Mouse (Mus musculus): ENCODE results near the gene Tbccd1. TPM values are rescaled to one million over a fixed set of nuclear protein-coding genes. Genes with fewer than 3 reads are reported as not detected.

Gene Tbccd1
- not detected in 2 replicates for polyA plus RNA-seq (2012; ENCODE audit: insufficient read depth, insufficient read length, low replicate concordance, missing spikeins)

GRCm38 (mm10) chr16:22857431-22858113 lies at the start of gene Tbccd1, which contains the start of gene Dnajb11:
Gene Tbccd1, minus strand, starts transcription at chr16:22857669.
Gene Dnajb11, plus strand, starts transcription at chr16:22857845.
- WGBS: under 1% methylated on average over 62 of the region's 62 CpGs
- Histone ChIP-seq H3K27ac (ENCODE audit: insufficient read depth, low read depth, low read length) (0 out of 2 replicates have a peak within 1 kb of the TSS, but pooled peaks have one; percentile 13), H3K4me1 (ENCODE audit: control insufficient read depth, insufficient read depth, low read length) (peaks cover 4% of the 10 kb centered on the region; the same call in 1 of the 2 replicates), H3K4me3 (ENCODE audit: insufficient read depth, low read depth, low read length) (peak within 1 kb of the TSS; percentile 89)
- TF ChIP-seq POLR2A (IDR thresholded peaks at IDR 0.05; ENCODE audit: insufficient read depth, low read depth, low read length) (peak; percentile 53; the same call in 1 of the 2 replicates), CTCF (IDR thresholded peaks at IDR 0.05; ENCODE audit: insufficient read depth, low read depth, low read length) (no peak)

- 93% methylated on average over 3 of the region's 3 CpGs for WGBS
- no peak overlapping the region for H3K4me3 ChIP-seq (ENCODE audit: insufficient read depth, low read depth, low read length)
- no peak overlapping the region for H3K27ac ChIP-seq (ENCODE audit: insufficient read depth, low read depth, low read length)
- TF ChIP-seq CTCF (IDR thresholded peaks at IDR 0.05; ENCODE audit: insufficient read depth, low read depth, low read length) (no peak), POLR2A (IDR thresholded peaks at IDR 0.05; ENCODE audit: insufficient read depth, low read depth, low read length) (no peak)
- H3K4me1 ChIP-seq (ENCODE audit: control insufficient read depth, insufficient read depth, low read length): no peaks in the 10 kb centered on the region
These were observed 43.9 kb upstream of the Tbccd1 start for GRCm38 (mm10) chr16:22901326-22901725.

GRCm38 (mm10) chr16:22899866-22900570 lies 42.5 kb upstream of the Tbccd1 start:
- Histone ChIP-seq H3K4me1 (ENCODE audit: control insufficient read depth, insufficient read depth, low read length) (no peaks in the 10 kb centered on the region), H3K27ac (ENCODE audit: insufficient read depth, low read depth, low read length) (no peak overlapping the region), H3K4me3 (ENCODE audit: insufficient read depth, low read depth, low read length) (no peak overlapping the region)
- 84% methylated on average over 10 of the region's 10 CpGs for WGBS
- TF ChIP-seq CTCF (IDR thresholded peaks at IDR 0.05; ENCODE audit: insufficient read depth, low read depth, low read length) (no peak), POLR2A (IDR thresholded peaks at IDR 0.05; ENCODE audit: insufficient read depth, low read depth, low read length) (no peak)

GRCm38 (mm10) chr16:22899346-22899745 lies 41.9 kb upstream of the Tbccd1 start:
- TF ChIP-seq POLR2A (IDR thresholded peaks at IDR 0.05; ENCODE audit: insufficient read depth, low read depth, low read length) (no peak), CTCF (IDR thresholded peaks at IDR 0.05; ENCODE audit: insufficient read depth, low read depth, low read length) (no peak)
- Histone ChIP-seq H3K4me3 (ENCODE audit: insufficient read depth, low read depth, low read length) (no peak overlapping the region), H3K4me1 (ENCODE audit: control insufficient read depth, insufficient read depth, low read length) (no peaks in the 10 kb centered on the region), H3K27ac (ENCODE audit: insufficient read depth, low read depth, low read length) (no peak overlapping the region)
- 38% methylated on average over 5 of the region's 5 CpGs for WGBS

- 74% methylated on average over 2 of the region's 2 CpGs for WGBS
- no peak for TF ChIP-seq POLR2A (IDR thresholded peaks at IDR 0.05; ENCODE audit: insufficient read depth, low read depth, low read length)
- TF ChIP-seq CTCF (IDR thresholded peaks at IDR 0.05; ENCODE audit: insufficient read depth, low read depth, low read length): no peak
- no peaks in the 10 kb centered on the region for H3K4me1 ChIP-seq (ENCODE audit: control insufficient read depth, insufficient read depth, low read length)
- H3K4me3 ChIP-seq (ENCODE audit: insufficient read depth, low read depth, low read length): no peak overlapping the region
- no peak overlapping the region for H3K27ac ChIP-seq (ENCODE audit: insufficient read depth, low read depth, low read length)
These were observed 39.1 kb upstream of the Tbccd1 start for GRCm38 (mm10) chr16:22896618-22897017.

GRCm38 (mm10) chr16:22894095-22894494 lies 36.6 kb upstream of the Tbccd1 start:
- TF ChIP-seq POLR2A (IDR thresholded peaks at IDR 0.05; ENCODE audit: insufficient read depth, low read depth, low read length): no peak
- TF ChIP-seq CTCF (IDR thresholded peaks at IDR 0.05; ENCODE audit: insufficient read depth, low read depth, low read length): no peak
- no peak overlapping the region for H3K27ac ChIP-seq (ENCODE audit: insufficient read depth, low read depth, low read length)
- WGBS: 66% methylated on average over 8 of the region's 8 CpGs
- no peaks in the 10 kb centered on the region for H3K4me1 ChIP-seq (ENCODE audit: control insufficient read depth, insufficient read depth, low read length)
- H3K4me3 ChIP-seq (ENCODE audit: insufficient read depth, low read depth, low read length): no peak overlapping the region

GRCm38 (mm10) chr16:22891733-22892154 lies 34.3 kb upstream of the Tbccd1 start:
- TF ChIP-seq CTCF (IDR thresholded peaks at IDR 0.05; ENCODE audit: insufficient read depth, low read depth, low read length): no peak
- no peak for TF ChIP-seq POLR2A (IDR thresholded peaks at IDR 0.05; ENCODE audit: insufficient read depth, low read depth, low read length)
- WGBS: 89% methylated on average over 8 of the region's 8 CpGs
- Histone ChIP-seq H3K4me3 (ENCODE audit: insufficient read depth, low read depth, low read length) (no peak overlapping the region), H3K27ac (ENCODE audit: insufficient read depth, low read depth, low read length) (no peak overlapping the region), H3K4me1 (ENCODE audit: control insufficient read depth, insufficient read depth, low read length) (no peaks in the 10 kb centered on the region)

- no peak for TF ChIP-seq CTCF (IDR thresholded peaks at IDR 0.05; ENCODE audit: insufficient read depth, low read depth, low read length)
- 73% methylated on average over 11 of the region's 11 CpGs for WGBS
These were observed 33.4 kb upstream of the Tbccd1 start, which contains the start of gene Ahsg for GRCm38 (mm10) chr16:22890683-22891510. Gene Ahsg, plus strand, starts transcription at chr16:22891277.

More at GRCm38 (mm10) chr16:22890683-22891510, 33.4 kb upstream of the Tbccd1 start, which contains the start of gene Ahsg:
- H3K27ac ChIP-seq (ENCODE audit: insufficient read depth, low read depth, low read length): no peak within 1 kb of the TSS
- no peaks in the 10 kb centered on the region for H3K4me1 ChIP-seq (ENCODE audit: control insufficient read depth, insufficient read depth, low read length)
- no peak within 1 kb of the TSS for H3K4me3 ChIP-seq (ENCODE audit: insufficient read depth, low read depth, low read length)

Measured in olfactory bulb, adult 2 months (tissue).